Mouse (Mus musculus): ENCODE measurements around the gene Fbxo17. TPM values are rescaled to one million over a fixed set of nuclear protein-coding genes. Genes with fewer than 3 reads are reported as not detected.

The Fbxo17 gene
- polyA plus RNA-seq, 1 experiment from 2014 or later: 8.2 TPM

- H3K4me1 ChIP-seq: peaks cover 14% of the 10 kb centered on the region
- under 1% methylated on average over 39 of the region's 39 CpGs for WGBS
- H3K4me2 ChIP-seq: peak within 1 kb of the TSS; percentile 85
- peak within 1 kb of the TSS; percentile 88 for H3K4me3 ChIP-seq (replicated peaks)
- H3K27ac ChIP-seq: peak within 1 kb of the TSS; percentile 95
- H3K9ac ChIP-seq: peak within 1 kb of the TSS; percentile 88
- H3K27me3 ChIP-seq: no peaks in the 10 kb centered on the region
- H3K9me3 ChIP-seq (replicated peaks): no peaks in the 10 kb centered on the region
- H3K36me3 ChIP-seq: peaks cover 60% of the 10 kb centered on the region
- peak; percentile 99 for ATAC-seq (replicated peaks; ENCODE audit: low FRiP score)
Measured at GRCm38 (mm10) chr7:28741709-28742438, 25.3 kb downstream of the Fbxo17 start, which contains the start of the genes Mrps12 and Sars2. Gene Mrps12, minus strand, starts transcription at chr7:28741820. Gene Sars2, plus strand, starts transcription at chr7:28741992.

- Histone ChIP-seq H3K4me1 (no peaks in the 10 kb centered on the region), H3K9me3 (replicated peaks) (no peaks in the 10 kb centered on the region), H3K9ac (no peak overlapping the region), H3K27me3 (no peaks in the 10 kb centered on the region), H3K27ac (no peak overlapping the region), H3K36me3 (peaks cover 55% of the 10 kb centered on the region), H3K4me2 (no peak overlapping the region), H3K4me3 (replicated peaks) (no peak overlapping the region)
- no peak for ATAC-seq (replicated peaks; ENCODE audit: low FRiP score)
- 92% methylated on average over 7 of the region's 7 CpGs for WGBS
Measured at GRCm38 (mm10) chr7:28749935-28750334, 33.3 kb downstream of the Fbxo17 start.

GRCm38 (mm10) chr7:28756079-28756478 lies 39.5 kb downstream of the Fbxo17 start, which contains the start of gene Ccer2:
Gene Ccer2, plus strand, starts transcription at chr7:28756174.
- Histone ChIP-seq H3K27me3 (peaks cover 21% of the 10 kb centered on the region), H3K4me3 (replicated peaks) (0 out of 2 replicates have a peak within 1 kb of the TSS, but pooled peaks have one; percentile 5), H3K9me3 (replicated peaks) (no peaks in the 10 kb centered on the region), H3K9ac (no peak within 1 kb of the TSS), H3K27ac (no peak within 1 kb of the TSS), H3K4me2 (peak within 1 kb of the TSS; percentile 40), H3K36me3 (peaks cover 47% of the 10 kb centered on the region), H3K4me1 (peaks cover 8% of the 10 kb centered on the region)
- 0 out of 2 replicates have a peak, but pooled peaks have one; percentile 46 for ATAC-seq (replicated peaks; ENCODE audit: low FRiP score)
- WGBS: 1% methylated on average over 17 of the region's 17 CpGs

GRCm38 (mm10) chr7:28758623-28759022 lies 42.0 kb downstream of the Fbxo17 start:
- peaks cover 8% of the 10 kb centered on the region for H3K4me1 ChIP-seq
- ATAC-seq (replicated peaks; ENCODE audit: low FRiP score): no peak
- peaks cover 21% of the 10 kb centered on the region for H3K27me3 ChIP-seq
- H3K4me3 ChIP-seq (replicated peaks): no peak overlapping the region
- H3K4me2 ChIP-seq: no peak overlapping the region
- WGBS: 78% methylated on average over 13 of the region's 13 CpGs
- no peak overlapping the region for H3K9ac ChIP-seq
- H3K36me3 ChIP-seq: peaks cover 46% of the 10 kb centered on the region
- no peak overlapping the region for H3K27ac ChIP-seq
- H3K9me3 ChIP-seq (replicated peaks): no peaks in the 10 kb centered on the region

GRCm38 (mm10) chr7:28761907-28762306 lies 45.3 kb downstream of the Fbxo17 start:
- no peak overlapping the region for H3K27ac ChIP-seq
- WGBS: 82% methylated on average over 9 of the region's 9 CpGs
- no peak overlapping the region for H3K9ac ChIP-seq
- ATAC-seq (replicated peaks; ENCODE audit: low FRiP score): no peak
- H3K36me3 ChIP-seq: peaks cover 44% of the 10 kb centered on the region
- no peak overlapping the region for H3K4me3 ChIP-seq (replicated peaks)
- H3K4me2 ChIP-seq: no peak overlapping the region
- no peaks in the 10 kb centered on the region for H3K9me3 ChIP-seq (replicated peaks)
- peaks cover 13% of the 10 kb centered on the region for H3K4me1 ChIP-seq
- H3K27me3 ChIP-seq: peaks cover 2% of the 10 kb centered on the region; the same call in 1 of the 2 replicates

- H3K4me2 ChIP-seq: peak overlapping the region; percentile 69
- H3K36me3 ChIP-seq: peaks cover 22% of the 10 kb centered on the region
- H3K4me3 ChIP-seq (replicated peaks): peak overlapping the region; percentile 84
- 89% methylated on average over 6 of the region's 6 CpGs for WGBS
- no peak for ATAC-seq (replicated peaks; ENCODE audit: low FRiP score)
- H3K27me3 ChIP-seq: no peaks in the 10 kb centered on the region
- H3K9ac ChIP-seq: no peak overlapping the region
- H3K4me1 ChIP-seq: peaks cover 25% of the 10 kb centered on the region
- no peak overlapping the region for H3K27ac ChIP-seq
- no peaks in the 10 kb centered on the region for H3K9me3 ChIP-seq (replicated peaks)
Measured at GRCm38 (mm10) chr7:28765211-28765610, 48.6 kb downstream of the Fbxo17 start.

GRCm38 (mm10) chr7:28766173-28766879 lies 49.7 kb downstream of the Fbxo17 start, which contains the start of gene Sirt2:
Gene Sirt2, plus strand, starts transcription at chr7:28766735.
- Histone ChIP-seq H3K4me3 (replicated peaks) (peak within 1 kb of the TSS; percentile 84), H3K9ac (peak within 1 kb of the TSS; percentile 69), H3K27ac (0 out of 2 replicates have a peak within 1 kb of the TSS, but pooled peaks have one; percentile 29), H3K4me2 (peak within 1 kb of the TSS; percentile 69), H3K4me1 (peaks cover 25% of the 10 kb centered on the region), H3K27me3 (no peaks in the 10 kb centered on the region), H3K9me3 (replicated peaks) (no peaks in the 10 kb centered on the region), H3K36me3 (peaks cover 11% of the 10 kb centered on the region)
- WGBS: under 1% methylated on average over 45 of the region's 45 CpGs
- peak; percentile 98 for ATAC-seq (replicated peaks; ENCODE audit: low FRiP score)

GRCm38 (mm10) chr7:28766910-28767309 lies 50.3 kb downstream of the Fbxo17 start:
- 6% methylated on average over 14 of the region's 14 CpGs for WGBS
- H3K9me3 ChIP-seq (replicated peaks): no peaks in the 10 kb centered on the region
- H3K9ac ChIP-seq: peak overlapping the region; percentile 69
- no peak for ATAC-seq (replicated peaks; ENCODE audit: low FRiP score)
- H3K4me1 ChIP-seq: peaks cover 25% of the 10 kb centered on the region
- peak overlapping the region; percentile 64 for H3K4me2 ChIP-seq
- H3K4me3 ChIP-seq (replicated peaks): peak overlapping the region; percentile 84
- H3K27ac ChIP-seq: 0 out of 2 replicates have a peak overlapping the region, but pooled peaks have one; percentile 3
- H3K36me3 ChIP-seq: peaks cover 5% of the 10 kb centered on the region
- no peaks in the 10 kb centered on the region for H3K27me3 ChIP-seq

- Histone ChIP-seq H3K27me3 (no peaks in the 10 kb centered on the region), H3K36me3 (peaks cover under 1% of the 10 kb centered on the region; the same call in 1 of the 2 replicates), H3K27ac (0 out of 2 replicates have a peak within 1 kb of the TSS, but pooled peaks have one; percentile 3), H3K4me3 (replicated peaks) (peak within 1 kb of the TSS; percentile 84), H3K9ac (peak within 1 kb of the TSS; percentile 69), H3K4me2 (peak within 1 kb of the TSS; percentile 69), H3K4me1 (peaks cover 25% of the 10 kb centered on the region), H3K9me3 (replicated peaks) (no peaks in the 10 kb centered on the region)
- 67% methylated on average over 7 of the region's 7 CpGs for WGBS
- no peak for ATAC-seq (replicated peaks; ENCODE audit: low FRiP score)
Measured at GRCm38 (mm10) chr7:28767462-28767965, 50.9 kb downstream of the Fbxo17 start, which contains the start of gene Nfkbib. Gene Nfkbib, minus strand, starts transcription at chr7:28767512.

- peaks cover 31% of the 10 kb centered on the region for H3K4me1 ChIP-seq
- ATAC-seq (replicated peaks; ENCODE audit: low FRiP score): no peak
- H3K27ac ChIP-seq: no peak overlapping the region
- no peak overlapping the region for H3K9ac ChIP-seq
- no peaks in the 10 kb centered on the region for H3K9me3 ChIP-seq (replicated peaks)
- no peaks in the 10 kb centered on the region for H3K36me3 ChIP-seq
- H3K4me2 ChIP-seq: no peak overlapping the region
- H3K27me3 ChIP-seq: no peaks in the 10 kb centered on the region
- 92% methylated on average over 9 of the region's 9 CpGs for WGBS
- H3K4me3 ChIP-seq (replicated peaks): no peak overlapping the region
Measured at GRCm38 (mm10) chr7:28769414-28769958, 52.9 kb downstream of the Fbxo17 start.

GRCm38 (mm10) chr7:28770309-28770708 lies 53.7 kb downstream of the Fbxo17 start:
- no peak overlapping the region for H3K27ac ChIP-seq
- peaks cover 23% of the 10 kb centered on the region for H3K4me1 ChIP-seq
- H3K9ac ChIP-seq: no peak overlapping the region
- 81% methylated on average over 3 of the region's 3 CpGs for WGBS
- no peak overlapping the region for H3K4me3 ChIP-seq (replicated peaks)
- no peak for ATAC-seq (replicated peaks; ENCODE audit: low FRiP score)
- no peaks in the 10 kb centered on the region for H3K36me3 ChIP-seq
- H3K4me2 ChIP-seq: no peak overlapping the region
- no peaks in the 10 kb centered on the region for H3K27me3 ChIP-seq
- no peaks in the 10 kb centered on the region for H3K9me3 ChIP-seq (replicated peaks)

Measured in kidney, embryonic 15.5 days (tissue).